Mouse (Mus musculus) liver, embryonic 12.5 days (tissue): ENCODE results near the gene Gm20721. TPM values are rescaled to one million over a fixed set of nuclear protein-coding genes. Genes with fewer than 3 reads are reported as not detected.
"Not testable (repeated sequence)": the region's sequence is repeated elsewhere in the genome, so short reads cannot be mapped to it uniquely, and the experiment has no call there.

Source experiments
- ATAC-seq: fragments of 200-750 bp; cut with Nextera tagmentation; 2 replicates; pipeline ENCODE4 v1.8.0; 2017; ENCODE audit warnings: moderate number of reproducible peaks, mild to moderate bottlenecking, moderate library complexity
- H3K27ac ChIP-seq: fragments of 300-500 bp; sonication (generic); 2 replicates; pipeline ENCODE4 v1.5.1; 2016; ENCODE audit warnings: mild to moderate bottlenecking
- H3K27me3 ChIP-seq: fragments of 300-500 bp; sonication (generic); replicated peaks from 2 replicates; pipeline ENCODE4 v1.6.1; 2016; ENCODE audit warnings: mild to moderate bottlenecking, moderate library complexity
- H3K36me3 ChIP-seq: fragments of 300-500 bp; sonication (generic); 2 replicates; pipeline ENCODE4 v1.6.1; 2016; ENCODE audit warnings: mild to moderate bottlenecking, moderate library complexity
- H3K4me1 ChIP-seq: fragments of 300-500 bp; sonication (generic); 2 replicates; pipeline ENCODE4 v1.6.1; 2016
- H3K4me2 ChIP-seq: fragments of 300-500 bp; sonication (generic); 2 replicates; pipeline ENCODE4 v1.6.1; 2016; ENCODE audit warnings: mild to moderate bottlenecking, moderate library complexity
- H3K4me3 ChIP-seq: fragments of 300-500 bp; sonication (generic); 2 replicates; pipeline ENCODE4 v1.5.1; 2016; ENCODE audit warnings: mild to moderate bottlenecking, moderate library complexity
- H3K9ac ChIP-seq: fragments of 300-500 bp; sonication (generic); 2 replicates; pipeline ENCODE4 v1.6.1; 2016; ENCODE audit warnings: mild to moderate bottlenecking, moderate library complexity
- H3K9me3 ChIP-seq: fragments of 300-500 bp; sonication (generic); replicated peaks from 2 replicates; pipeline ENCODE4 v1.6.1; 2016; ENCODE audit warnings: mild to moderate bottlenecking, moderate library complexity
- WGBS: fragments of 180-500 bp; shearing (Covaris S2); methylation state at CpG from one replicate; pipeline ENCODE4 v1.1.7; 2016; ENCODE audit not compliant: insufficient replicate concordance; 5-methylcytosine and 5-hydroxymethylcytosine counted together
- polyA plus RNA-seq: library from polyadenylated mRNA; unstranded; fragments of >200 nt; fragmentation: Nextera tagmentation; extraction: Ambion mirVana; gene quantifications from 2 replicates; pipeline ENCODE4 v1.2.1, GENCODE M21; 2016

Gene Gm20721
- polyA plus RNA-seq, result 23.2 and 33.5 TPM in 2 replicates

GRCm38 (mm10) chr2:174346612-174346998 is at the start of gene Gm20721:
Gene Gm20721 (minus strand): TSS chr2:174346712.
- Histone ChIP-seq H3K9me3 (no peaks in the 10 kb centered on the region), H3K27ac (no peak within 1 kb of the TSS), H3K27me3 (no peaks in the 10 kb centered on the region), H3K9ac (no peak within 1 kb of the TSS), H3K36me3 (peaks cover 58% of the 10 kb centered on the region), H3K4me3 (no peak within 1 kb of the TSS), H3K4me1 (peaks cover 28% of the 10 kb centered on the region), H3K4me2 (no peak within 1 kb of the TSS)
- no peak for ATAC-seq
- WGBS, result 84% methylated on average over 5 of the region's 5 CpGs

- no peaks in the 10 kb centered on the region for H3K36me3 ChIP-seq
- H3K27ac ChIP-seq, result no peak overlapping the region
- no peak overlapping the region for H3K4me3 ChIP-seq
- WGBS, result 42% methylated on average over 5 of the region's 5 CpGs
- no peaks in the 10 kb centered on the region for H3K27me3 ChIP-seq
- ATAC-seq, result no peak
- H3K9me3 ChIP-seq, result no peaks in the 10 kb centered on the region
- H3K4me1 ChIP-seq, result no peaks in the 10 kb centered on the region
- no peak overlapping the region for H3K9ac ChIP-seq
- H3K4me2 ChIP-seq, result no peak overlapping the region
These were observed 46.9 kb upstream of the Gm20721 start for GRCm38 (mm10) chr2:174393383-174393782.

- ATAC-seq, result no peak
- WGBS, result 60% methylated on average over 9 of the region's 9 CpGs
These were observed 46.0 kb upstream of the Gm20721 start for GRCm38 (mm10) chr2:174392554-174392953.

GRCm38 (mm10) chr2:174391936-174392335 is 45.4 kb upstream of the Gm20721 start:
- Histone ChIP-seq H3K27ac (no peak overlapping the region), H3K9ac (no peak overlapping the region), H3K4me3 (no peak overlapping the region), H3K4me2 (no peak overlapping the region), H3K36me3 (no peaks in the 10 kb centered on the region), H3K27me3 (no peaks in the 10 kb centered on the region; the same call in 1 of the 2 replicates), H3K4me1 (no peaks in the 10 kb centered on the region), H3K9me3 (no peaks in the 10 kb centered on the region)
- WGBS, result 72% methylated on average over 3 of the region's 3 CpGs
- ATAC-seq, result no peak

More at GRCm38 (mm10) chr2:174392554-174392953, 46.0 kb upstream of the Gm20721 start:
- H3K4me1 ChIP-seq, result no peaks in the 10 kb centered on the region
- H3K9ac ChIP-seq, result no peak overlapping the region
- no peaks in the 10 kb centered on the region for H3K27me3 ChIP-seq
- H3K36me3 ChIP-seq, result no peaks in the 10 kb centered on the region
- H3K27ac ChIP-seq, result no peak overlapping the region
- H3K4me3 ChIP-seq, result no peak overlapping the region
- no peaks in the 10 kb centered on the region for H3K9me3 ChIP-seq
- H3K4me2 ChIP-seq, result no peak overlapping the region

- no peak for ATAC-seq
- Histone ChIP-seq H3K27ac (no peak overlapping the region), H3K27me3 (no peaks in the 10 kb centered on the region), H3K9ac (no peak overlapping the region), H3K36me3 (no peaks in the 10 kb centered on the region), H3K4me1 (no peaks in the 10 kb centered on the region), H3K4me3 (no peak overlapping the region), H3K4me2 (no peak overlapping the region), H3K9me3 (no peaks in the 10 kb centered on the region)
- 79% methylated on average over 9 of the region's 9 CpGs for WGBS
These were observed 34.5 kb upstream of the Gm20721 start for GRCm38 (mm10) chr2:174381021-174381420.

GRCm38 (mm10) chr2:174366571-174366970 is 20.1 kb upstream of the Gm20721 start:
- no peaks in the 10 kb centered on the region for H3K4me1 ChIP-seq
- H3K4me3 ChIP-seq, result no peak overlapping the region
- H3K27ac ChIP-seq, result no peak overlapping the region
- H3K4me2 ChIP-seq, result no peak overlapping the region
- 46% methylated on average over 10 of the region's 10 CpGs for WGBS
- no peak for ATAC-seq
- no peaks in the 10 kb centered on the region for H3K9me3 ChIP-seq
- H3K9ac ChIP-seq, result no peak overlapping the region
- no peaks in the 10 kb centered on the region for H3K36me3 ChIP-seq
- H3K27me3 ChIP-seq, result no peaks in the 10 kb centered on the region

GRCm38 (mm10) chr2:174359656-174360055 is 13.1 kb upstream of the Gm20721 start:
- Histone ChIP-seq H3K4me3 (no peak overlapping the region), H3K4me2 (no peak overlapping the region), H3K9ac (no peak overlapping the region), H3K4me1 (no peaks in the 10 kb centered on the region), H3K27me3 (no peaks in the 10 kb centered on the region), H3K36me3 (no peaks in the 10 kb centered on the region), H3K9me3 (no peaks in the 10 kb centered on the region), H3K27ac (no peak overlapping the region)
- ATAC-seq, result no peak
- WGBS, result 56% methylated on average over 4 of the region's 4 CpGs

- H3K27ac ChIP-seq, result no peak overlapping the region
- no peaks in the 10 kb centered on the region for H3K27me3 ChIP-seq
- no peak overlapping the region for H3K9ac ChIP-seq
- no peak overlapping the region for H3K4me2 ChIP-seq
- H3K4me1 ChIP-seq, result no peaks in the 10 kb centered on the region
- WGBS, result 74% methylated on average over 4 of the region's 4 CpGs
- ATAC-seq, result no peak
- no peaks in the 10 kb centered on the region for H3K9me3 ChIP-seq
- H3K4me3 ChIP-seq, result no peak overlapping the region
- no peaks in the 10 kb centered on the region for H3K36me3 ChIP-seq
These were observed 12.0 kb upstream of the Gm20721 start for GRCm38 (mm10) chr2:174358516-174358915.

GRCm38 (mm10) chr2:174346999-174347668 is 622 bp upstream of the Gm20721 start:
- Histone ChIP-seq H3K4me1 (peaks cover 23% of the 10 kb centered on the region), H3K36me3 (peaks cover 53% of the 10 kb centered on the region)
- H3K9me3 ChIP-seq, H3K4me2 ChIP-seq, H3K27me3 ChIP-seq, H3K9ac ChIP-seq, H3K27ac ChIP-seq, H3K4me3 ChIP-seq, ATAC-seq: not testable (repeated sequence)
- 85% methylated on average over 2 of the region's 2 CpGs for WGBS

- ATAC-seq, result no peak
- Histone ChIP-seq H3K9me3 (no peaks in the 10 kb centered on the region), H3K27ac (no peak overlapping the region), H3K4me2 (no peak overlapping the region), H3K4me1 (peaks cover 43% of the 10 kb centered on the region), H3K4me3 (no peak overlapping the region), H3K36me3 (peaks cover 70% of the 10 kb centered on the region), H3K27me3 (no peaks in the 10 kb centered on the region), H3K9ac (no peak overlapping the region)
- WGBS, result 90% methylated on average over 16 of the region's 16 CpGs
These were observed 1.5 kb downstream of the Gm20721 start for GRCm38 (mm10) chr2:174344996-174345395.

GRCm38 (mm10) chr2:174344003-174344655 is 2.4 kb downstream of the Gm20721 start:
- Histone ChIP-seq H3K9ac (no peak overlapping the region), H3K4me2 (peak overlapping the region; percentile 27), H3K27me3 (no peaks in the 10 kb centered on the region), H3K27ac (peak overlapping the region; percentile 56; the same call in 1 of the 2 replicates), H3K4me3 (no peak overlapping the region), H3K36me3 (peaks cover 79% of the 10 kb centered on the region), H3K4me1 (peaks cover 52% of the 10 kb centered on the region), H3K9me3 (no peaks in the 10 kb centered on the region)
- peak; percentile 36; the same call in 1 of the 2 replicates for ATAC-seq
- WGBS, result 22% methylated on average over 3 of the region's 3 CpGs

GRCm38 (mm10) chr2:174343566-174343965 is 2.9 kb downstream of the Gm20721 start:
- Histone ChIP-seq H3K4me1 (peaks cover 57% of the 10 kb centered on the region), H3K9ac (no peak overlapping the region), H3K4me3 (no peak overlapping the region), H3K9me3 (no peaks in the 10 kb centered on the region), H3K27ac (peak overlapping the region; percentile 56; the same call in 1 of the 2 replicates), H3K4me2 (peak overlapping the region; percentile 27; the same call in 1 of the 2 replicates), H3K36me3 (peaks cover 85% of the 10 kb centered on the region), H3K27me3 (no peaks in the 10 kb centered on the region)
- ATAC-seq, result no peak
- 38% methylated on average over 1 of the region's 1 CpGs for WGBS
